Mouse (Mus musculus) cerebellum, postnatal 4 days (tissue): Measurements from ENCODE around the gene Poc1b.
"Not testable (repeated sequence)": the region's sequence is repeated elsewhere in the genome, so short reads cannot be mapped to it uniquely, and the experiment has no call there.

ENCODE experiments used
- DNase-seq, 2 experiments: peaks; one replicate each; pipeline ENCODE4 v3.0.0; 2022; ENCODE audit warnings: low spot score in 2 of 2, mixed read lengths in 1 of 2

Poc1b gene

DNA sequence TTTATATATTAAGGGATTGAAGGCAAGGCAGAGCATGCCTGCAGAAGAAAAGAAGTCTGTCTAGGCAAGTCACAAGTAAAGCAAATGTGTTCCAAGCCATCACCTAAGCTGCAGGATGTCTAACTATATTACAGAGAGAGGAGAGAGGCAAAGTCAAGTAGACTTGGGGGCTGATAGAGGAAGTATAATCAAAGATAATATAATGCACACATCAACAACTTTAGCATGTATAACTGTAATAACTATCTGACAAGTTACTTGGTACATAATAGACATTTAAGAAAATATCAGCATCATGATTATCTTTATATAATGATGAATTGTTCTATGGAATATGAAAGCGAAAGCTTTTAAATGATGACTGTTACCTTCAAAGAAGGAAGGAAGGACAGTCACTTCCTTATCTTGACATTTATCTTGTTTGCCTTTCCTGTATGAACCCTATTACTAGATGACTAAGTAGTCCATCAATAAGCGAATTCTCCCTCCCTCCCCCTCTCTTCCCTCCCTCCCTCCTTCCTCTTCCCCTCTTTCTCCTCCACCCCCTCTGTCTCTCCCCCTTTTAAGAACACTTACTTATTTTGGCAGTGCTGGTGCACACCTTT is 87.7 kb downstream of the Poc1b start:
- no peak for DNase-seq

DNA sequence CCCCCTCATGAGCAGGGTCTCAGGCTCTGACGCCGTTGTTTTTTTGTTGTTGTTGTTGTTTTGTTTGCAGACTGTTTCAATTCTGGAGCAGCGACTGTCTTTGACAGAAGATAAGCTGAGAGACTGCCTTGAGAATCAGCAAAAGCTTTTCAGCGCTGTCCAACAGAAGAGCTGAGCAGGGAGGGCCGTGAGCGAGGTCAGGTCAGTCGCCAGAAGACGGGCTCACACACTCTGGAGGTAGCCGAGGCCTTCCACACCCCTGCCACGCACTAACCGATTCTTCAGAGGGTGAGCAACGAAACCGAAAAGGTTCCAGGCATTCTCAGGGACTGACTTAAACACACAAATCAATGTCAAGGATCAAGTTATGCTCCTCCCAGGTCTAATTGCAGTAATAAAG is 89.7 kb downstream of the Poc1b start:
- DNase-seq = no peak

DNA sequence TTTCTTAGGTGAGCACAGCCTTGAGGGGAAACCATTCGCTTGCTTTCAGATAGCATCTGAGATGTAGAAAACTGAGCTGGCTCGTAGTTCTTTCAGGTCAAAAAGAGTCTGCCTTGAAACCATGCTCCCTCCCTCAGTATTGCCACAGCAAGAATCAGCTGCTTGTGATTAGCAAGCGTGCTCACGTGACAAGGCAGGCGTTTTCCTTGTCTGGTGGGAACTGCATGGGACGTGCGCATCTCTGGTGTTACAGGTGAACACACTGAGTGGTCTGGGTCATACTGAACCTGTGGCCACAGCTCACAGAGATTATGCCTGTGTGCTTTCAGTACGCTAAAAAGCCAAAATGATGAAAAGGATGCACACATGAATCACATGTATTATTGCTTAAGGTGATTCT is 90.3 kb downstream of the Poc1b start:
- DNase-seq = no peak

DNA sequence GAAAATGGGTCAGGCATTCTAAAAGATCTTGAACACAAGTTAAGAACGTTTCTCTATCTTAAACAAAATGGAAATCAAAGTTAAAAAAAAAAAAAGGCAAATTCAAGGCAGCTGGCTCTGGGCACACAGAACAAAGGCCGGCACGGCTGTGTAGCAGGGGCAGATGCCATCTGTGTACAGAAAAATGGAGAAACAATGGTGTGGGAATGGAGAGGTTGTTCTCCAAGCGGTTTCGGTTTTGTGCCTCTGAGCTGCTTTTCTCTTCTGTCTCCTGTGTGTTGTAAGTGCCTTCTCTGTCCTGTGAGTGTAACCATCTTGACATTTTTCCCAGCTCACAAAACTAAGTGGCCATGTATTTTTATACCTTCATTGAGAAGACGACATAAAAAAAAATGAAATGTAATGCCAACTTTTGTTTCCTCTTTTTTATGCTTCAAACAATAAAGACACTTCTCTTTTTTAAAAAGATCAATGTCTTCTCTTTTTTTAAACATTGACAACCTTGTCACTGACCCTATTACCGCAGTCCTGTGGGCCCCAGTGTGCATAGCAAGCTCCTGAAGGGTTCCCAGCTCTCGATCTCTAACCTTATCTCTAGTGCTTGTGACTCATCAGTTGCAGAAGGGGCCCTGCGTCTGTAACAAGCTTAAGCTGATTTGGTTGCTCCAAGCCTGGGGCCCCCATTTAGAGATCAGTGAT is 90.9 kb downstream of the Poc1b start:
- no peak for DNase-seq

DNA sequence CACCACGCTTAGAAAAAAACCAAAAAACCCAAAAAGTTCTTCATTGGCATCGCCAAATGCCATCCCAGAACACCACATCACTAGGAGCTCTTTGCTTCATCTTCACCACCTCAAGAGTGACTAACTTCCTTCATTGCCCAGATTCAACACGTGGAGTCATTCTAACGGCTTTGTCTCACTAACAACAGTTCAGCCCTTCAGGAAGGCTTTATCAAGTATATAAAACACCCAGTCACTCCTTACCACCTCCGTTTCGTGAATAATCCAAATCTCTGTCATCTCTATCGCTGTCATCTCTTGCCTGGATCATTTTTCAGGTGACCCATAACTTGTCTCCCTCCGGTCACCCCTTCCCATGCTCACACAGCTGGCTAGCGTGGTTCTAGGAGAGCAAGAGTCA is 92.1 kb downstream of the Poc1b start:
- DNase-seq = no peak

DNA sequence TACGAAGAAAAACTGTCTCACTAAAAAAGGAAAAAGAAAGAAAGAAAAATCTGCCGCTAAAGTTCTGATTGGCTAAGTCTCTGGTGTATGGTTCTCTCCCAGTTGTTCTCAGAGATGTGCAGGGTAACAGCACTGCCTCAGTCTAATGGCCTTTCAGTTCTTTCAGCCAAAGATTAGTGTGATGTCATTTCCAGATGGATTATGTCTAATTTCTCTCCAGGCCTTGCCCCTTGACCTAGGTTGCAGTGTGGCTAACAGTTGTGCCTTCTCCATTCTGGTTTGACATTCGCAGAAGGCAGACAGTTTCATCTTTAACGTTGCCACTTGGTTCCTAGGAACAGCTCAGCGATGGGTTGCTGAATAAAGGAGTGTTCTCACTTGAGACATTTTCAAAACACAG is 94.1 kb downstream of the Poc1b start:
- no peak for DNase-seq

DNA sequence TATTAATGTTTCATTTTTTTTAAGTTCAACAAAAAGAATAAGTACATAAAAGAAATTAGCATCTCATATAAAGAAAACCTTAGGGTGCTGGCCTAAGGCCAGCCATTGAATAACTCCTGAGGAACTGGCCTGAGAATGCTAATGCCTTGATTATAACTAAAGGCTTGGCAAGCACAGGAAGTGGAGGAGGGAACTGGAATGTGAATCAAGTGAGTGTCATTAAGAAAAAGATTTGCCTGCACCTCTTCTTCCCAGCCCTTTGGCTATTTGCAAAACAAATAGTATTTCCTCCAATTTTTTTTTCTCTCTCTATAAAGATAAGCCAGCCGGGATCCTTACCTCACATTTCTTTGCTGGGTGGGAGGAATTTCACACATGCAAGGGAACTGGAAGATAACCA is 95.0 kb downstream of the Poc1b start:
- DNase-seq = no peak

DNA sequence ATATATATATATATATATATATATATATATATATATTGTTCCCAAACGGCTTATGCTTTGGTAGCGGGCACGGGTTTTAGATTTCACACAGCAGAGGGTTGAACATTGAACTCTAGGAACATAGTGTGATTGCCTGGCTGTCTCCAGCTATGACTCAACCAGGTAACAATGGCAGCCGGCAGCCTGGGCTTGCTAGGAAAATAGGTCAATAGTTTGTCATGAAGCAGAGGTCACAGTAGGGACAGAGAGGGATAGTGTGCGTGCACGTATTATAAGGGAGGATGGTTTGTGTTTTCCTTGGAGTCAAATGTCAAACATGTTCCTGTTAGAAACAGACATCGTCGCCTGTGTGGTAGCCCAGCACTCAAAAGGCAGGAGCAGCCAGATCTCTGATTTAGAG is 95.5 kb downstream of the Poc1b start:
- DNase-seq = no peak

DNA sequence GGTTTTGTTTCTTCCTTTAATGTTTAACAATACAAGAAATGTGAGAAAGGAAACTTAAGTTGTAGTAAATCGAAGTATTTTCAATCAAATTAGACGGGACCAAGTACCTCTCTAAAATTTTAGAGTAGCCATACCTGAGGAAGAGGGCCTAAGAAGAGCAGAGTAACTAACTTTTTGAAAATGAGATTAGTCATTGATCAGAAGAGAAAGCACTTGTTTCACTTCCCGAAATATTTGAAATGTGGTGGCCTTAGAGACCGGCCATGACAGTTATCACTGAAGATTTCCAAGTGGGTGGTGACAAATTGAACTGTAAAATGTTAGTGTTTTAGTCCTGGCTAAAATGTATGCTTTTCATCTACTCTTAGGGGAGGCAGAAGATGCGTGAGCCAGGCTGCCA is 96.3 kb downstream of the Poc1b start:
- DNase-seq = no peak

DNA sequence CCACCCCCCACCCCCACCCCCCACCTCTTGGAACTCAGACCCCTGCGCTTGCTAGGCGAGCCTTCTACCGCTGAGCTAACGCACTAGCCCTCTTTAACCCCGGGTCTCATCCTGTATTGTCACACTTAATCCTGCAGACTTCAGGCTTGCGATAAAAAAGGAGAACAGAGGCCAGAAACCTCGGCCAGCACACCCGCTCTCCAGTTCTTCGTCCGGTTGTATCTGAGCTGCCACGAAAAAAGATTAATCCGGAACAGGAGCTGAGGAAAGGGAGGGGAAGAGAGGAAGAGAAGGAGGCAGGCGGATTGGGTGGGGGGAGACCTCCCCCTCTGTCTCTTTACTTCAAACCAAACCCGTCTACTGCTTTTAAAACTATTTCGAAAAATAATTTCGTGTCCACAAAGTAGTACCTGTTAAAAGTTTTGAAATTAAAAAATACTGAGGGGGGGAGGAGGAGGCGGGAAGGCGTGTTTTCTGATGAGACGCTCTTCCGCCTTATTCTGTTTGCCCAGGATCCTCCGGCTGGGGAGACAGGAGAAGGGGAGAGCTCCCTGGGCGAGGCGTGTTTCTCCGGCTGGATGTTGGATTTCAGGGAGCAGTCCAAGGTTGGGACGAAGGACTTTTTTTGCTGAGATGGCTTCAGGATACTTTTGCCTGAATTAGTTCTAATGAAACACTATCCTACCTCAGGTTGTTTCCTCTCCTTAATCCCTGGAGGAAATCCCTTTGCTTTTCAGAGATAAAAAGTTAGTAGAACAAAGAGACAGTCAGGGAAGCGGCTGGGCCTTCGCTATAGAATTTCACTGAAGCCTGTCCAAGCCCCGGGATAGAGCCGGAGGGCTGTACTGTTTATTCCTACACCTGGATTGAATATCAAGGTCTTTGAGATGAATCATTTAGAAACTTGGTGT is 97.0 kb downstream of the Poc1b start:
- DNase-seq = no peak

DNA sequence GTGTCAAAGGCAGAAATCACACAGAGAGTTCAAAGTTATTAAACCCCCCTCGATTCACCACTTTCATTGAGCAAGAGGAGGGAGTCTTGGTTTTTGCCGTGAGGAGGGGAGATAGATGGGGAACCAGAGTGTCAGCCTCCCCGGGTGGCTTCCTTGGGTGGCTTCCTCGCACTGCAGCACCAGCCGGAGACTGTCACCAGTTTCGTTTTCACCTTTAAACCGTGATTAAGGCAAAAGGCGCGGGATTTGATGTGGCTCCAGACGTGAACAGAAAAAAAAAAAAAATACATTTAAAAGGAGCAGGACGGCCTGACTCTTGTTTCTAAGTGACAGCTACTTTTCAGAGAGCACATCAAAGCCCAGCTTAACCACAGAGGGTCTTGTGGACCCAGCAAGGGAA is 97.7 kb downstream of the Poc1b start:
- no peak for DNase-seq

DNA sequence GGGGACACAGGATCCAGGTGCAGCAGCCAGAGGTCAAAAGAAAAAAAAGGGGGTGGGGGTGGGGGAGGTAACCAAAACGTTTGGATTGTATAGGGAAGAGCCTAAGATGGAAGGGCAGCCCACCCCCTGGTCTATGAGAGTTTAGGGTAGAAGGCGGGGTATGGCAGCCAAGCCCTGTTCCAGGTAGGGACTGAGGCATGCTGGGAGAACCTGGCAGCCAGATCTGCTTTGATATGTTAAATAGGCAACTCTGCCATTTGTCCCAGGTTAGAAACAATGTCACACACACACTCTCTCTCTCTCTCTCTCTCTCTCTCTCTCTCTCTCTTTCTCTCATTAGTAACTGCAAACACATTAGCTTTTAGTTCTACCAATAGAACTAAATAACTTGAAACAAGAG is 100.3 kb downstream of the Poc1b start:
- DNase-seq = no peak

DNA sequence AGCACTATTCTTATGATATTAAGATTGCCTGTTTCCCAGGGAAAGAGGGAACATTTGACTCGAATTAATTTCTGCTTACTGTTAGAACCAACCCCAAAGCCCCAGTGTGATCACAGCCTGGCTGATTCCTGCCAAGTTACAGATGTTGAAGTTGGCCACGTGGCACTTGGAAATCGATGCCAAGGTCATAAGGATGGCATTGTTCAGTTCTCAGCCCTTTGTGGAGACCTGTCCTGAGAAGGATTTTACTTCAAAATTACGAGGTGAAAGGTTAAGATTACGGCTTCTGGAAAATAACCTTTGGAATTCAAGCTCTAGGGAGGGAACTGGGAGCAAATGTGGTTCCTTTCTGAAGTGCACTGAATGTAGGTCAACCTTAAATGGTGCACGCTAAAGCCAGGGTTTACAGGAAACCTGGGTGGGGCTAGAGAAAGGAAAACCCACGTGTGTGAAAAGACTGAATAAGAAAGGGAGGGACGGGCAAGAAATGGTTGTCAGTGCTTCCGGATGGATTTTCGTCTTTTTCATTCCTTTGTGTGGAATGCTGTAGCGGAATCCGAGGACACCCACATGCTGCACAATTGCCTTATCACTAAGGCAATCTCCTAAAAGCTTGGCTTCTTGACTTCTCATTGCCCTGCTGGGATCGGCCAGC is 102.4 kb downstream of the Poc1b start:
- DNase-seq = no peak

DNA sequence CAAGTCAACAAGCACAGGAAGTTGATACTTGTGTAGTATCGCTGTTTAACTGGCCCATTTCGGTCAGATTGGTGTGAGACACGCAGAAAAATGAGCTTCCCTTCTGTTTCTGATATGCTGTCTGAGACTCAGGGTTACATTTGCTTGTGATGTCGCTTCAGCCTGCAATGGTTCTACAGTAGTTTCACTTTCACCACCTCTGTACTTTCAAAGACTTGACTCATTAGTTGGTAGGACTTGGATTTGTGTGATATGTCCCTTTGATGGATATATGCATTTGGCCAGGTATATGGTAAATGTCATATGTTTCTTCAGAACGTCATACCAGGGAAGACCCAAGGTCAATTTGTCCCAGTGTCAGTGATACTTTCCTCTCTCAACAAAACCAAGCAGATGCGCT is 104.2 kb downstream of the Poc1b start:
- DNase-seq = no peak

DNA sequence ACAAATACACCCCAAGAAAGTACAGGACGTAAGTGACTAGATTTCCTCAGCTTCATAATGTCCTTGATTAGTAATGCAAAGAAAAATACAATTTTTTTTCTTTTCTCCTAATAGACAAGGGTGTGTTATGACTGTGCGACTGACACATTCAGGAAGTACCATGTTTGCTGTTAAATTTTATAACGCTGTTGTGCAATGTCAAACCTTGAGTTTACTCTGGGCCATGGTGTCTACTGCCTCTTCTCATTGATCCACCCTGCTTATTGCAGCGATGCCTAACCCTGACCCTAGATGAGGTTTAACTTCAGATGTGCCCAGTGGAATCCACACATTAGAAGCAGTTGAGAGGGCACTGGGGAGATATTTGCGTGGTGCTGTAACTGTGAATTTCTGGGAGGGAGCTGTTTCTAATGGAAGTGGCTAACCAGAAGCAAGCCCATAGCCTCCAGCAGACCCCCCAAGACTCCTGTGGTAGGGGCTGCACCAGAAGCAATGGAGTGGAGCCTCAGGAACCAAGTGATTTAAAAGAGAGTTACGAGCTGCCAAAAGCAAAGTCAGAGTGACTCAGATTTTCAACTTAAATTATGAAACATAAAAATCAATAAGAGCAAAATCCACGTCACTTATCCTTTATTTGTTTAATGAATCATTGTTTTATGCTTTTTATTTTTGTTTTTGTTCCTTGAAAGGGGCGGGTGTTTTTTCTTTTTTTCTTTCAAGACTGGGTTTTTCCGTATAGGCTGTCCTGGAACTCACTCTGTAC is 104.8 kb downstream of the Poc1b start:
- no peak for DNase-seq

DNA sequence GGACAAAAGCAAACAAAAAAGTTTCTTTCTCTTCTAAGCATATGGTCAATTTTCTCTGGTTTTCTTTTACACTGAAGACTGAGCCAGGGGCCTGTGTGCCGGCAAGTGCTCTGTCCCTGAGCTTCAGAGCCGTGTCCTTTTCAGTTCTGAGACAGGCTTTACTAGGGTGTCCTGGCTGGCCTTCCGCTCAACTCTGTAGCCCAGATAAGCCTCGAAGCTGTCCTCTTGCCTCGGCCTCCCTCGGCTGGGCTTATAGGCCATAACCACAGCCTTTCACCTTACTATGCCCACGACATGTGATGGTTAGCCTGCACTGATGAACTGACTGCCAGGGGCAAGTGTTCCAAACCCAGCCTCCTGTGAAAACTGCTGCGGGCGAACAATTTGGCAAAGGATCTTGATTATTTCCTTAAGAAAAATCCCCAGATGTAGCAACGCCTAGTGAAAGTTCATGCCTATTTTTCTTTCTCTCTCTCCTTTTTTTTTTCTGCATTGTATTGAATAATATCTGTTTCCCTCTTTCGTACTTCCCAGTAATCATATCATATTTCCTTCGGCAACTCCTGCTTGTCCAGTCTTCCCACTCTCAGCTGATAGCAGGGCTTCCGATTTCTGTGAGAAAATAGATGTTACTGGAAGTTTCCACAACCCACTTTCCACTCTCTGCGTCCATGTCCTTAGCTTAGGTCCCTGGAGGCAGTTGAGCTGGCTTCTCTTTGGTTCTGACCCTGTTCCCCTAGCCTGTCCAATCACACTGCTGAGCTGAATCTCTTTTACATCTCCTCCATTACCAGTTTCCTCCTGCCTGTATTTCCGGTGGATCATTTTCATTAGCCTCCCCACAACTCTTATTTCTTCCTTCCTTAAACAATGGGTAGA is 107.8 kb downstream of the Poc1b start:
- DNase-seq = no peak

DNA sequence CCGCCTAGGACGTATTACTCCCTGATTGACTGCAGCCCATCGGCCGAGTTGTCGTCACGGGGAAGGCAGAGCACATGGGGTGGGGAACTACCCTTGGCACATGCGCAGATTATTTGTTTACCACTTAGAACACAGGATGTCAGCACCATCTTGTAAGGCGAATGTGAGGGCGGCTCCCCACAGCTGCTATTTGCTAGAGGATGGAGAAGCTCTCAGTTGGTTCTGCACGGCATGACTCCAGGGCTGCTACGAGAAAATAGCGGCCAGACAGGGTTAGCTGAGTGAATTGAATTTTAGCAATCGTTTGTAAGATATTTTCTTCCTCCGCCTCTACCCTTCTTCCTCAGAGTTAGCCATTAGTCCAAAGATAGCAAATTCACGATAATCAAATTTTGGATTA is 109.7 kb downstream of the Poc1b start:
- not testable (repeated sequence) for DNase-seq

DNA sequence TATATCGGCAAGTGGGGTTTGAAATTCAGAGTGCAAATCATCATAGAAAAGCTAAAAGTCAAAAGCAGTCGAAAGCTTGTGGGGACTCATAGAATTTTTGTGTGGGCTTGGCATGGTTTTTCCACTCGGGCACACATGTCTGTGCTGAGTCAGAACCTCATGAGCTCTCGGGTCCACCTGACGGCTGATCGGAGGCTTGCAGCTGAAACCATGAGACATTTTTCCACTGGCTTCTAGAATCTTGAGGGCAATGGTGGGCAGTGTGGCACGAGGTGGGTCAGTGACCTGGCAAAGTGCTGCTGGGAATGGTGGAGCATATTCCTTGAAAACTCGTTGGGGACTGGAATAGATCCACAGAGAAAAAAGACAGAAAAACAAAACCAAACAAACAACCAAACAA is 114.7 kb downstream of the Poc1b start:
- no peak for DNase-seq

DNA sequence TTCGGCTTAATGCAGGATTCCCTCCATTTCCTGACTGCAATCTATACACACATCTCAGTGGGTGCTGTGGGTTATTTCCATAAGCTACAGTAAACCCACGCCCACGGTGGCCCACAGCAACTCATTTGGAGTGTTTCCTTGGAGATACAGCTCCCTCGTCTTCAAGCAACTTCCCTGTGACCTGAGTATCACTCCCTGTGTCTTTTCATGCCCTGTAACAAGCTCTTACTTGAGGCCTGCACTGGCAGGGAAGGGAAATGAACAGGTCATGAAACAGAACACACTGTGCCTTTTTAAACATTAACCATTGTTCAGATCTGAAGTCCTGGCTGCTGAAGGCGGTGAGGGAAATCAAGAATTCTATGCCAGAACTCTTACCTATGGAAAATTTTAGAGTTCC is 115.9 kb downstream of the Poc1b start:
- no peak for DNase-seq

DNA sequence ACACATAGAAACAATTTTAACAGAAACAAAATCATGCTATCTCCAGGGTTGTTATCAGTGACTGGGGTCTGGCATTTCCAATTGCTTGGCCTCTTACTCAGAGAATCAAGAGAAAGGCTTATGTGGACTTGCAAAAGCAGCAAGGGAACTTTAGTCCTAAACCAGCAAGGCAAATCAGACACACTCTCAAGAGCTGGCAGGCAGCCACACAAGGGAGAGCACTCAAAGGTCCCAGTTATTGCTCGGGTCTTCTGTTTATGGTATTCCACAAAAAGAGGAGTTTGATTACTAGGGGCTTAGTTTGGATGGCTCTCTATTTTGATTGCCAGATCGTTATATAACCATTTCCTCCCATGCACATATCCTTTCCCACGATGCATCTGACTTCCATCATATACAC is 117.4 kb downstream of the Poc1b start:
- DNase-seq = no peak

DNA sequence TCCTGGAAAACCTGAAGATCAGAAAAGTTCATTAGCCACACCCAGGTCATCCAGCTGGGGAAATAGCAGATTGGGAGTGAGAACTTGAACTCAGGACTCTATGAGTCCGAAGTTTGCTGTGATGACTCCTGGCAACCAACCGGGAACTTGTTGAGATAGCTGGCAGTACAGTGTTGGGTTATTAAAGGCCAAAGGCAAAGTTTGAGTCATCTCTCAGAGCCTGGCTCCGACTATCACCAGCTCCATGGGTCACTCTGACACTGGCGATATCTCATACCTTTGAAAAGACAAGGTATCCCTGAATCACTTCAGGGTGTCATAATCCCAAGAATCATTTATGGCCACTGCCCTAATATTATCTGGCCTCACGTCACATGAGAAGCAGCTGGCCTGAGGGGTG is 119.9 kb downstream of the Poc1b start:
- DNase-seq = no peak
